Mouse (Mus musculus): Measurements from ENCODE around the gene Zbed6. TPM values are rescaled to one million over a fixed set of nuclear protein-coding genes. Genes with fewer than 3 reads are reported as not detected.
"Not testable (repeated sequence)": the region's sequence is repeated elsewhere in the genome, so short reads cannot be mapped to it uniquely, and the experiment has no call there.

The Zbed6 gene
- polyA plus RNA-seq (2012; rRNA removed): 1.2 and 1.7 TPM in 2 replicates

DNA sequence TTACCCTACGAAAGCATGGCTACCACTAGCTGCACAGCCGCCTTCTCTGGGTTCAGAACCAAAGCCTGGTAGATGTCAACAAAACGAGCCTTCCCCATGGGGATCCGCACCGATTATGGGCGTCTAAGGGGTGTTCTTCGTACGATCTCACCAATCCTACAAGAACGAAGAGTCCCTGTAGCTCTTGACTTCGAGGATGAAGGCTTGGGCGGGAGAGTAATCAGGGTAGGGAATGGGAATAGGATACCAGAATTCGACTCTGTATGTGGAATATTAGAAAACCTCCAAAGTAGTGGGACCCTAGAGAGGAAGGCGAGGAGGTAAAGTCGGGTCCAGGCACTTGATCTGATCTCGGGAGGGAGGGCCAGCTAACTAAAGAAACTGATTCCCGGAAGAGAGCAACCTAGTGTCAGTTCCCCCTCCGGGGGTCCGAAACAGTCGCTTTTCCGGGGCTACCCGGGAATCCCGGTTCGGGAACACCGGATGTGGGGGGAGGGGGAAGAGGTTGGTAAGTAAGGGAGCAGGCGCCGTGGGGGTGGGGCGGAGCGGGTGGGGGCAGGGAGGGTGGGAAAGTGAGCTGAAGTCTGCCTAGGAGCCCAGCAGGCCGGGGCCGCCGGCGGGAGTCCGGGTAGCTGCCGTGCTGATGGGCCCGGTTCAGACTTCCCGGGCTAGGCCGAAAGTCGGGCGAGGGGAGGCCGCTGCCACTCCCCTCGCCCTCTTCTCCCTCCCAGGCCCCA lies at the start of gene Zbed6:
TSS of gene Zbed6 (minus strand) at position 420 of the 737 bp plus-strand sequence.
- peak in 1 of 2 experiments; percentile 46 for DNase-seq (ENCODE audit: low read depth in 1 of 2, low spot score in 2 of 2)
- WGBS: 1% methylated on average over 41 of the region's 41 CpGs
- Histone ChIP-seq H3K27ac (ENCODE audit: insufficient read depth, low read length) (peak within 1 kb of the TSS; percentile 90), H3K4me1 (ENCODE audit: control insufficient read depth, insufficient read depth, insufficient read length) (peaks cover 6% of the 10 kb centered on the region; the same call in 1 of the 2 replicates), H3K27me3 (ENCODE audit: control insufficient read depth, insufficient read depth, low read length) (no peaks in the 10 kb centered on the region), H3K36me3 (ENCODE audit: control insufficient read depth, insufficient read depth, low read length) (peaks cover 11% of the 10 kb centered on the region), H3K4me3 (ENCODE audit: extremely low read depth, insufficient read depth, insufficient read length) (peak within 1 kb of the TSS; percentile 96)
- TF ChIP-seq POLR2A (IDR thresholded peaks at IDR 0.05; ENCODE audit: low read depth, low read length) (no peak), CTCF (IDR thresholded peaks at IDR 0.05; ENCODE audit: extremely low read depth, insufficient read depth, insufficient read length, insufficient replicate concordance) (no peak)

DNA sequence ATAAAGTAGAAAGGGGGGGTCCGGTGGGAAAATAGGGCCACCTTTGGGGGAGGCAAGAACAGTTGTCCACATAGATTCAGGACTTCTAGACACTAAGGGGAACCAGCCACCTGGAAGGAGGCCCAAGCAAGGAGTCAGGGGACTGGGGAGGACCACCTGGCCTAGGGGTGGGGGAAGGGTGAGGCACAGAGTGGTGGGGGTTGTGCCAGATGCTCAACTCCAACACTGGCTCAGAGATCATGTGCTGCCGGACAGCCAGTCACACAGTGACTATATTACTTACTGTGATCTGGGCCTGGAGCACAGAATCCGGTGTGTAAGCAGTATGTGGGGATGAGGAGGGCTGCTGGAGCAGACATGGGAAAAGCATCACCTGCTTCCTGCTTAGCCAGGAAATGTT lies 48.6 kb upstream of the Zbed6 start:
- TF ChIP-seq CTCF (IDR thresholded peaks at IDR 0.05; ENCODE audit: extremely low read depth, insufficient read depth, insufficient read length, insufficient replicate concordance) (no peak), POLR2A (IDR thresholded peaks at IDR 0.05; ENCODE audit: low read depth, low read length) (no peak)
- 86% methylated on average over 3 of the region's 3 CpGs for WGBS
- H3K4me1 ChIP-seq (ENCODE audit: control insufficient read depth, insufficient read depth, insufficient read length): no peaks in the 10 kb centered on the region; the same call in 1 of the 2 replicates
- H3K36me3 ChIP-seq (ENCODE audit: control insufficient read depth, insufficient read depth, low read length): no peaks in the 10 kb centered on the region
- no peak overlapping the region for H3K27ac ChIP-seq (ENCODE audit: insufficient read depth, low read length)
- no peaks in the 10 kb centered on the region for H3K27me3 ChIP-seq (ENCODE audit: control insufficient read depth, insufficient read depth, low read length)
- DNase-seq (ENCODE audit: low read depth in 1 of 2, low spot score in 2 of 2): no peak
- no peak overlapping the region for H3K4me3 ChIP-seq (ENCODE audit: extremely low read depth, insufficient read depth, insufficient read length)

- TF ChIP-seq CTCF (IDR thresholded peaks at IDR 0.05; ENCODE audit: extremely low read depth, insufficient read depth, insufficient read length, insufficient replicate concordance): 0 out of 2 replicates have a peak, but pooled peaks have one; percentile 25
- H3K36me3 ChIP-seq (ENCODE audit: control insufficient read depth, insufficient read depth, low read length); H3K27ac ChIP-seq (ENCODE audit: insufficient read depth, low read length); H3K4me3 ChIP-seq (ENCODE audit: extremely low read depth, insufficient read depth, insufficient read length); H3K27me3 ChIP-seq (ENCODE audit: control insufficient read depth, insufficient read depth, low read length); H3K4me1 ChIP-seq (ENCODE audit: control insufficient read depth, insufficient read depth, insufficient read length): not testable (repeated sequence)
- WGBS: 37% methylated on average over 1 of the region's 2 CpGs
- DNase-seq (ENCODE audit: low read depth in 1 of 2, low spot score in 2 of 2): peak in 1 of 2 experiments; percentile 40
These were observed 41.1 kb upstream of the Zbed6 start for GRCm38 (mm10) chr1:133701824-133702223.

GRCm38 (mm10) chr1:133697935-133698620 lies 37.4 kb upstream of the Zbed6 start:
- TF ChIP-seq POLR2A (IDR thresholded peaks at IDR 0.05; ENCODE audit: low read depth, low read length) (no peak), CTCF (IDR thresholded peaks at IDR 0.05; ENCODE audit: extremely low read depth, insufficient read depth, insufficient read length, insufficient replicate concordance) (no peak)
- Histone ChIP-seq H3K27me3 (ENCODE audit: control insufficient read depth, insufficient read depth, low read length) (no peaks in the 10 kb centered on the region), H3K36me3 (ENCODE audit: control insufficient read depth, insufficient read depth, low read length) (no peaks in the 10 kb centered on the region), H3K4me1 (ENCODE audit: control insufficient read depth, insufficient read depth, insufficient read length) (peaks cover 34% of the 10 kb centered on the region; the same call in 1 of the 2 replicates), H3K27ac (ENCODE audit: insufficient read depth, low read length) (peak overlapping the region; percentile 82), H3K4me3 (ENCODE audit: extremely low read depth, insufficient read depth, insufficient read length) (no peak overlapping the region)
- peak in 1 of 2 experiments; percentile 20 for DNase-seq (ENCODE audit: low read depth in 1 of 2, low spot score in 2 of 2)
- 67% methylated on average over 12 of the region's 12 CpGs for WGBS

DNA sequence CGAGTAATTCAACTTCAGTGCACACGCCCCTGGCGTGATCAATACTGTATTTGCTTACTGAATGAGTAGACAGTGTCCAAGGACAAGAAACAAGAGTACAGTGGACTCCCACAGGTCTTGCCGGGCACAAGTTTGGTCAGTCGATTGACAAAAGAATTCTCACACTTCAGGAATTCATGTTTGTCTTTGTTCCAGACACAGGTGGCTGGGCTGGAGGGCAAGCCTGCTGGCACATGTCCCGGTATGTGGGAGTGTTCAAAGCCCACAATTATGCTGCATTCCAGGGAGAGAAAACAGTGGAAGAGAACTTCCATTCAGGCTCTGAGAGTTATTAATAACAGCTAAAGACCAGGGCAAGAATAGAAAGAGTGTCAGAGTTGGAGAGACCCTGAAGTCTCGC lies 35.2 kb upstream of the Zbed6 start:
- no peak for DNase-seq (ENCODE audit: low read depth in 1 of 2, low spot score in 2 of 2)
- Histone ChIP-seq H3K4me1 (ENCODE audit: control insufficient read depth, insufficient read depth, insufficient read length) (peaks cover 46% of the 10 kb centered on the region; the same call in 1 of the 2 replicates), H3K36me3 (ENCODE audit: control insufficient read depth, insufficient read depth, low read length) (no peaks in the 10 kb centered on the region), H3K27ac (ENCODE audit: insufficient read depth, low read length) (peak overlapping the region; percentile 59; the same call in 1 of the 2 replicates), H3K4me3 (ENCODE audit: extremely low read depth, insufficient read depth, insufficient read length) (no peak overlapping the region), H3K27me3 (ENCODE audit: control insufficient read depth, insufficient read depth, low read length) (no peaks in the 10 kb centered on the region)
- 62% methylated on average over 7 of the region's 7 CpGs for WGBS
- no peak for TF ChIP-seq CTCF (IDR thresholded peaks at IDR 0.05; ENCODE audit: extremely low read depth, insufficient read depth, insufficient read length, insufficient replicate concordance)
- no peak for TF ChIP-seq POLR2A (IDR thresholded peaks at IDR 0.05; ENCODE audit: low read depth, low read length)

GRCm38 (mm10) chr1:133694876-133695275 lies 34.2 kb upstream of the Zbed6 start:
- DNase-seq (ENCODE audit: low read depth in 1 of 2, low spot score in 2 of 2): peak; percentile 53 to 76
- Histone ChIP-seq H3K4me1 (ENCODE audit: control insufficient read depth, insufficient read depth, insufficient read length) (peaks cover 53% of the 10 kb centered on the region; the same call in 1 of the 2 replicates), H3K27ac (ENCODE audit: insufficient read depth, low read length) (peak overlapping the region; percentile 83), H3K4me3 (ENCODE audit: extremely low read depth, insufficient read depth, insufficient read length) (no peak overlapping the region), H3K36me3 (ENCODE audit: control insufficient read depth, insufficient read depth, low read length) (no peaks in the 10 kb centered on the region), H3K27me3 (ENCODE audit: control insufficient read depth, insufficient read depth, low read length) (no peaks in the 10 kb centered on the region)
- 15% methylated on average over 1 of the region's 1 CpGs for WGBS
- no peak for TF ChIP-seq POLR2A (IDR thresholded peaks at IDR 0.05; ENCODE audit: low read depth, low read length)
- TF ChIP-seq CTCF (IDR thresholded peaks at IDR 0.05; ENCODE audit: extremely low read depth, insufficient read depth, insufficient read length, insufficient replicate concordance): no peak
